ENCODE assay signal across 36 mouse cellular contexts in the genomic region with DNA sequence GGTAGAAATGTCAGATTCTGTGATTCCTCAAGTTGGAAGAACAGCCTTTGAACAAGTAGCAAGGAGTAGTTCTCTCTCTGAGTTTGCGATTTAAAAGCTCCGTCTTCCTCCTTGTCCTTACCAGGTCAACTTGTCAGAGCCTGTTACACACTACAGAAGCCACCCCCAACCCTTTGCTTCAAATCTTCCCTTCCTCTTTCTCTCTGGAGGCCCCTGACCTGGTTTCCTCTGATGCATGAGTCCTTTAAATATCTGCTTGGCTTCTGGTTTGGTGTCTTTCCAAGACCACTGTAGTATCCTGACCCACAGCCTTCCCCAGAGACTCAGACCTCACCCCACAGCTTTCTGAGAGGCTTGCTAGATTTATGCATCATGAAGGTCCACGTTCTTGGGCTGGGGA.
"Had no signal": no experiment of that assay in that cellular context is flagged by ENCODE, and none has a peak within 500 bp of the region (broad histone marks: within the 10 kb centered on the region; RNA-seq: fewer than 3 reads in every experiment).

No protein-coding gene starts in this region.

- H3K4me3 ChIP-seq: heart, embryonic 10.5 days; heart, embryonic 12.5 days; heart, embryonic 13.5 days; heart, embryonic 15.5 days; hindbrain, embryonic 10.5 days; hindbrain, embryonic 12.5 days; hindbrain, embryonic 13.5 days; hindbrain, embryonic 15.5 days; intestine, embryonic 15.5 days; kidney, embryonic 15.5 days; layer of hippocampus, adult 2 months; left cerebral cortex, adult 2 months had no signal

- H3K9ac ChIP-seq: heart, embryonic 12.5 days; heart, embryonic 13.5 days; heart, embryonic 15.5 days; hindbrain, embryonic 12.5 days; hindbrain, embryonic 13.5 days; hindbrain, embryonic 14.5 days; hindbrain, embryonic 15.5 days; intestine, embryonic 15.5 days; kidney, embryonic 15.5 days had no signal

- H3K9me3 ChIP-seq: heart, embryonic 10.5 days; heart, embryonic 12.5 days; heart, embryonic 13.5 days; heart, embryonic 15.5 days; hindbrain, embryonic 10.5 days; hindbrain, embryonic 12.5 days; hindbrain, embryonic 13.5 days; hindbrain, embryonic 15.5 days; intestine, embryonic 15.5 days; kidney, embryonic 15.5 days had no signal

- H3K27me3 ChIP-seq: heart, embryonic 12.5 days; heart, embryonic 13.5 days; heart, embryonic 15.5 days; hindbrain, embryonic 12.5 days; hindbrain, embryonic 13.5 days; hindbrain, embryonic 15.5 days; intestine, embryonic 15.5 days; kidney, embryonic 15.5 days had no signal

- H3K4me1 ChIP-seq: heart, embryonic 10.5 days; heart, embryonic 12.5 days; heart, embryonic 13.5 days; heart, embryonic 15.5 days; hindbrain, embryonic 10.5 days; hindbrain, embryonic 12.5 days; hindbrain, embryonic 13.5 days; hindbrain, embryonic 15.5 days; intestine, embryonic 15.5 days; kidney, embryonic 15.5 days had no signal

- ATAC-seq: hindbrain, embryonic 16.5 days; hindbrain, postnatal 0 days; inflammation-experienced regulatory T-cells, adult 6 months; intestine, embryonic 15.5 days; intestine, embryonic 16.5 days; intestine, postnatal 0 days had no signal

- H3K36me3 ChIP-seq: heart, embryonic 10.5 days; heart, embryonic 12.5 days; heart, embryonic 13.5 days; heart, embryonic 15.5 days; hindbrain, embryonic 10.5 days; hindbrain, embryonic 12.5 days; hindbrain, embryonic 13.5 days; hindbrain, embryonic 15.5 days; intestine, embryonic 15.5 days; kidney, embryonic 15.5 days had no signal

- H3K4me2 ChIP-seq: heart, embryonic 11.5 days; heart, embryonic 12.5 days; heart, embryonic 13.5 days; heart, embryonic 15.5 days; hindbrain, embryonic 12.5 days; hindbrain, embryonic 13.5 days; hindbrain, embryonic 14.5 days; hindbrain, embryonic 15.5 days; intestine, embryonic 15.5 days; kidney, embryonic 15.5 days had no signal

- H3K27ac ChIP-seq: heart, embryonic 10.5 days; heart, embryonic 13.5 days; heart, embryonic 15.5 days; hindbrain, embryonic 10.5 days; hindbrain, embryonic 12.5 days; hindbrain, embryonic 13.5 days; hindbrain, embryonic 14.5 days; hindbrain, embryonic 15.5 days; hindbrain, postnatal 0 days; intestine, embryonic 15.5 days; kidney, embryonic 15.5 days; kidney, postnatal 0 days; layer of hippocampus, adult 2 months; left cerebral cortex, adult 2 months had no signal

- DNase-seq: heart, postnatal 10 days; heart, postnatal 14 days; heart, postnatal 36 days; heart, postnatal 4 days; kidney, adult 11 months; kidney, adult 18-20 months; kidney, adult 2 months; kidney, adult 8-10 months; kidney, adult 9 months; kidney, postnatal 10 days; kidney, postnatal 14 days; kidney, postnatal 25 days; kidney, postnatal 36 days; kidney, postnatal 4 days; layer of hippocampus, adult 9-11 months; layer of hippocampus, postnatal 36 days had no signal
